Mouse (Mus musculus): Measurements from ENCODE around the gene Trap1a. TPM values are rescaled to one million over a fixed set of nuclear protein-coding genes. Genes with fewer than 3 reads are reported as not detected.
"Not testable (repeated sequence)": the region's sequence is repeated elsewhere in the genome, so short reads cannot be mapped to it uniquely, and the experiment has no call there.

The Trap1a gene
- not detected in 2 replicates for polyA plus RNA-seq (2016; fragmentation: Nextera tagmentation; extraction: Ambion mirVana)

DNA sequence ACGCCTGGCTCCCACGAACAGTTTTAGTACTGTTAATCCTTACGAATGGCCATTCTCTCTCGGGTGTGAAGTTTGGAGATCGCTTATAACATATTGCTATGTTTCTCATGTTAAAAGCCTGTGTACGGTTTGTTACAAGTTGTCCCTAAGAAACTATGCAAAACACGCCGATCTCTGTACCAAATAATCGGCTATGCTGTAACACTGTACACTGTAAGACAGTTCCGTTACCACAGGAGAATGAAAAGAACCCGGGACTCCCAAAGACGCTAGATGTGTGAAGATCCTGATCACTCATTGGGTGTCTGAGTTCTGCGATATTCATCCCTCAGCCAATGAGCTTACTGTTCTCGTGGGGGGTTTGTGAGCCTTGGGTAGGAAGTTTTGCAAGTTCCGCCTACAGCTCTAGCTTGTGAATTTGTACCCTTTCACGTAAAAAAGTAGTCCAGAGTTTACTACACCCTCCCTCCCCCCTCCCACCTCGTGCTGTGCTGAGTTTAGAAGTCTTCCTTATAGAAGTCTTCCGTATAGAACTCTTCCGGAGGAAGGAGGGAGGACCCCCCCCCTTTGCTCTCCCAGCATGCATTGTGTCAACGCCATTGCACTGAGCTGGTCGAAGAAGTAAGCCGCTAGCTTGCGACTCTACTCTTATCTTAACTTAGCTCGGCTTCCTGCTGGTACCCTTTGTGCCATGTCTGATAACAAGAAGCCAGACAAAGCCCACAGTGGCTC is at the start of gene Trap1a:
Gene Trap1a, plus strand, starts transcription at position 421 of the 732 bp plus-strand sequence.
- Histone ChIP-seq H3K4me3 (no peak within 1 kb of the TSS), H3K36me3 (no peaks in the 10 kb centered on the region), H3K4me1 (no peaks in the 10 kb centered on the region), H3K27me3 (no peaks in the 10 kb centered on the region), H3K9me3 (replicated peaks) (no peaks in the 10 kb centered on the region), H3K4me2 (replicated peaks) (no peak within 1 kb of the TSS), H3K9ac (no peak within 1 kb of the TSS), H3K27ac (no peak within 1 kb of the TSS)
- ATAC-seq (ENCODE audit: low FRiP score) = no peak
- WGBS = 91% methylated on average over 24 of the region's 24 CpGs

DNA sequence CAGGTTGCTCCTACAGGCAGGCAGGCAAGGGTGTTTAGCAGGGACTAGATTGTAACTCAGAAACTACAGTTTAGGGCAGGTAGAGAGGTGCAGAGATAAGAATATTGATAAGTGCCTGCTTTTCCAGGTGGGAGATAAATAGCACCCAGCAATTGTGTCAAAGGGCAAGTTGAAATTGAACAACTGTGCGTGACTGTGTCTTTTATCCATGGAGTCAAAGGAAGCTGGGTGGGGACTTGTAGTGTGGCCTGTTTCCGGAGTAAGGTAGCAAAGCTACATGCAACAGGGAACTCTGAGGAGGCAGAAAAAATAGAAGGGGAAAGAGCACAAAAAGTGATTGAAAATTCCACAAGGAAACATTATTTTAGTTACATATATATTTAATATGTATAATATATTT is 40.4 kb upstream of the Trap1a start:
- 87% methylated on average over 2 of the region's 2 CpGs for WGBS
- no peak overlapping the region for H3K27ac ChIP-seq
- no peak overlapping the region for H3K9ac ChIP-seq

DNA sequence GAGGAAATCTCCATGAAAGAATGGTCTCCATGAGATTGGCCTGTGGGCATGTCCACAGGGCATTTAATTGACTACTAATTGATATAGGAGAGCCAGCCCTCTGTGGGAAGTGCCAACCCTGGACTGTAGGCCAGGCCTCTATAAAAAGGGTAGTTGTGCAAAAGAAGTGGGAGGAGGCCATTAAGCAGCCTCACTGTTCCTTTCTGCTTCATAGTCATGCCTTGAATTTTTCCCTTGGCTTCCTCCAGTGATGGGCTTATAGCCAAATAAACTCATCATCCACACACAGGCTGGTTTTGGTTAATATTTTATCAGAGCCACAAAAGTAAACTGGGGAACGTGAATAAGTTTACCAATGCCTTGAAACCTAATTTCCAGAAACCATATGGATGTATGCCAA is 38.2 kb upstream of the Trap1a start:
- Histone ChIP-seq H3K27ac (no peak overlapping the region), H3K9ac (no peak overlapping the region), H3K36me3 (no peaks in the 10 kb centered on the region), H3K4me3 (no peak overlapping the region), H3K27me3 (0 out of 2 replicates have a peak, but pooled peaks cover 4% of the 10 kb centered on the region), H3K4me2 (replicated peaks) (no peak overlapping the region), H3K4me1 (no peaks in the 10 kb centered on the region), H3K9me3 (replicated peaks) (no peaks in the 10 kb centered on the region)
- no peak for ATAC-seq (ENCODE audit: low FRiP score)
- 78% methylated on average over 1 of the region's 1 CpGs for WGBS

More for the DNA sequence above, 40.4 kb upstream of the Trap1a start:
- no peaks in the 10 kb centered on the region for H3K9me3 ChIP-seq (replicated peaks)
- ATAC-seq (ENCODE audit: low FRiP score) = no peak
- no peak overlapping the region for H3K4me3 ChIP-seq
- no peak overlapping the region for H3K4me2 ChIP-seq (replicated peaks)
- no peaks in the 10 kb centered on the region for H3K4me1 ChIP-seq
- no peaks in the 10 kb centered on the region for H3K36me3 ChIP-seq
- 0 out of 2 replicates have a peak, but pooled peaks cover 4% of the 10 kb centered on the region for H3K27me3 ChIP-seq

DNA sequence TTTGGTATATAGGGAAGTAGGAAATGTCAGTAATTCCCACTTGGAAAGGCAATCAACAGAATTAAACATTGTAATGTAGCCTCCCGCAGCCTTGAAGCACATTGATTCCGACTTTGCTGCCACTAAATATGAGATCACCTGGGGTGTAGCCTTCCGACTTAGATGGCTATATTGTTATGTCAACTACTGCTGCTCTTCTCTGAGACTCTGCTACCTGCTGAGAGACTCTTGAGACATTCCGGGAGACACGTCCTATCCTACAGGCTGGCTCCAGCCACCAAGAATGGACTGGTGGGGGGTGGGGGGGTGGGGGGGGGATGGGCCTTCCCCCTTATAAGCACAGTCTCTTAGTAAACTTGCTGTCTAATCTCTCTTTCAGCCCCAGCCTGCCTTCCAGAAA is 16.1 kb upstream of the Trap1a start:
- H3K9ac ChIP-seq; H3K4me2 ChIP-seq (replicated peaks); H3K27me3 ChIP-seq; H3K9me3 ChIP-seq (replicated peaks); H3K36me3 ChIP-seq; H3K4me3 ChIP-seq; H3K27ac ChIP-seq; ATAC-seq (ENCODE audit: low FRiP score); H3K4me1 ChIP-seq: not testable (repeated sequence)
- 50% methylated on average over 5 of the region's 5 CpGs for WGBS

DNA sequence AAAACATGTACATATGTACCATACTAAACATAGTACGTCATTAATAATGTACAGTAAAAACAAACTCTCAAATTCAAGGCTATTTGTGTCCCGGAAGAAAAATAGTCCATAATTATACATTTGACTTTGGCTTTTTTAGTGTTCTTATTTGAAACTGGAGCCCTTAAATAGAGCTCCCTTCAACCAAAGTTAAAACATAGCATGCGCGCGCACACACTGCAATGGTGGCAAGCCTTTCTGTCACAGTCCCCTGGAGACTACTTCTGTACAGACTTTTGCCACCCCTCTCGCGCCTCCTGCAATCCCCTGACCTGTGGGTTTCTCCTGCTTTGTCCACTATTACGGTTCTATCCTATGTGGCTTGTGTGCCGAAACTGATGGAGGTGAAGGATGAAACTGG is 900 bp upstream of the Trap1a start:
- H3K36me3 ChIP-seq = no peaks in the 10 kb centered on the region
- no peak overlapping the region for H3K9ac ChIP-seq
- H3K9me3 ChIP-seq (replicated peaks) = no peaks in the 10 kb centered on the region
- no peak overlapping the region for H3K27ac ChIP-seq
- ATAC-seq (ENCODE audit: low FRiP score) = no peak
- no peak overlapping the region for H3K4me3 ChIP-seq
- no peaks in the 10 kb centered on the region for H3K4me1 ChIP-seq
- no peak overlapping the region for H3K4me2 ChIP-seq (replicated peaks)
- 92% methylated on average over 9 of the region's 9 CpGs for whole genome bisulfite sequencing
- no peaks in the 10 kb centered on the region for H3K27me3 ChIP-seq

DNA sequence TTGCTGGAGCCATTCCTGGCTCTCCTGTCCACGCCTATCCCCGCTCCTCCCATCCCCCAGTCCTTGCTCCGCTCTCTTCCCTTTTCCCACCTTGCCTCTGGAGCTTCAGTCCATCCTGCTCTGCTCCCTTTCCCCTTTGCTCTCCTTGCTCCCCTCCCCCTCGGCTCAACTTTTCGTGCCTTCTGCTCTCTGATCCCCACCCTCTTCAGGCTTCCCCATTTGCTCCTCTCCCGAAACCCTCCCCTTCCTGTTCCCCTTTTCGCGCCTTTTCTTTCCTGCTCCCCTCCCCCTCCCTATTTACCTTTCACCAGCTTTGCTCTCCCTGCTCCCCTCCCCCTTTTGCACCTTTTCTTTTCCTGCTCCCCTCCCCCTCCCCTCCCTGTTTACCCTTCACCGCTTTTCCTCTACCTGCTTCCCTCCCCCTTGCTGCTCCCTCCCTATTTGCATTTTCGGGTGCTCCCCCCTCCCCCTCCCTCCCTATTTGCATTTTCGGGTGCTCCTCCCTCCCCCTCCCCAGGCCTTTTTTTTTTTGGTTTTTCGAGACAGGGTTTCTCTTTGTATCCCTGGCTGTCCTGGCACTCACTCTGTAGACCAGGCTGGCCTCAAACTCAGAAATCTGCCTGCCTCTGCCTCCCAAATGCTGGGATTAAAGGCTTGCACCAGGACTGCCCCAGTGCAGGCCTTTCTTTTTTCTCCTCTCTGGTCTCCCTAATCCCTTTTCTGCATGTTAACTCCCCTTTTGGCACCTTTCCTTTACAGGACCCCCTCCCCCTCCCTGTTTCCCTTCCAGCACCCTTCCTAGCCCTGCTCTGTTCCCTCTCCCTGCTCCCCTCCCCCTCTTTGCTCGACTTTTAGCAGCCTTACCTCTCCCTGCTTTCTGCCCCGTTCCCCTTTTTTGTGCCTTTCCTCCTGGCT is 1.3 kb downstream of the Trap1a start:
- Histone ChIP-seq H3K36me3 (no peaks in the 10 kb centered on the region), H3K9ac (no peak overlapping the region), H3K4me1 (no peaks in the 10 kb centered on the region), H3K4me2 (replicated peaks) (no peak overlapping the region), H3K27ac (no peak overlapping the region), H3K9me3 (replicated peaks) (no peaks in the 10 kb centered on the region), H3K4me3 (no peak overlapping the region), H3K27me3 (no peaks in the 10 kb centered on the region)
- no peak for ATAC-seq (ENCODE audit: low FRiP score)
- 87% methylated on average over 14 of the region's 14 CpGs for WGBS

DNA sequence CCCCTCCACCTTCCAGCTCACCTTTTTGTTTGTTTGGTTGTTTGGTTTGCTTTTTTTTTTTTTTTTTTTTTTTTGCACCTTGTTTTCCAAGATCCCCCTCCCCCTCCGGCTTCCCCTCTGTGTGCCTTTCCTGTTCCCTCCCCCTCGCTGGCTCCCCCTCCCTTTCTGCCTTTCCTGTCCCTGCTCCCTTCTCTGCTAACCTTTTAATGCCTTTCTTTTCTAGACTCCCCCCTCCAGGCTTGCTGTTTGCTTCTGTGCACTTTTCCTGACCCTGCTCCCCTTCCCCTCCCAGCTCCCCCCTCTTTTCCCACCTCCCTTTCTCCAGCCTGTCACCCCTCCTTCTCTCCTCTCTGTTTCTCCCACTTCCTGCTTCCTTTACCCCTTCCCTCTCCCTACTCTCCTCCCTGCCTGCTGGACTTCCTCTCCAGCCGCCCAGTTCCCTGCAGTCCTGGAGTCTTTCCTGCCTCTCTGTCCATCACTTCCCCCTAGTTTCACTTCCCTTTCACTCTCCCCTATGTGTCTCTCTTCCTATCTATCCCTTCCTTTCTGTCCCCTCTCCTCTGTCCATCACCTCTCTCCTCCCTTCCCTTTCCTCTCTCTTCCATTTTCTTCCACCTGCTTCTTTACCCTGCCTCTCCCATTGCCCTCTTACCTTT is 2.1 kb downstream of the Trap1a start:
- WGBS = 58% methylated on average over 3 of the region's 3 CpGs
- ATAC-seq (ENCODE audit: low FRiP score) = no peak
- H3K4me3 ChIP-seq = no peak overlapping the region

DNA sequence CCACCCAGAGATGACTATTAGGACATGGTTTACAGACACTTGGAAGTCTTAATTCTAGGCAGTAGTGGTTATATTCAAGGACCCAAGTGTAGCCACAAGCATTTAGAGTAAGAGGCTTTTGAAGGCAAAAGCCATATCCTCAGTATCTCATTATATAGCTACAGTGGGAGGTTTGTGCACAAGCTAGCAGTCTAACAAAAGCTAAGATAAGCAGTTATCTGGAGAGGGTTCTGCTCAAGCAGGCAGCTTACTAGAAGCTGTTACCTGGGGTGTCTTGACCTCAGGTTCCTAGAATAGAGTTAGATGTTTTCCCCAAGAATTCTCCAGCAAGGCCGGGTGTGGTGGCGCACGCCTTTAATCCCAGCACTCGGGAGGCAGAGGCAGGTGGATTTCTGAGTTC is 6.1 kb downstream of the Trap1a start:
- no peak overlapping the region for H3K27ac ChIP-seq
- no peak overlapping the region for H3K9ac ChIP-seq
- no peak overlapping the region for H3K4me3 ChIP-seq
- H3K4me1 ChIP-seq = no peaks in the 10 kb centered on the region
- H3K36me3 ChIP-seq = no peaks in the 10 kb centered on the region
- no peak overlapping the region for H3K4me2 ChIP-seq (replicated peaks)
- no peaks in the 10 kb centered on the region for H3K27me3 ChIP-seq
- ATAC-seq (ENCODE audit: low FRiP score) = no peak
- H3K9me3 ChIP-seq (replicated peaks) = no peaks in the 10 kb centered on the region
- WGBS = 91% methylated on average over 4 of the region's 4 CpGs

More for the DNA sequence above, 2.1 kb downstream of the Trap1a start:
- Histone ChIP-seq H3K36me3 (no peaks in the 10 kb centered on the region), H3K4me1 (no peaks in the 10 kb centered on the region), H3K9ac (no peak overlapping the region), H3K9me3 (replicated peaks) (no peaks in the 10 kb centered on the region), H3K27ac (no peak overlapping the region), H3K27me3 (no peaks in the 10 kb centered on the region), H3K4me2 (replicated peaks) (no peak overlapping the region)

DNA sequence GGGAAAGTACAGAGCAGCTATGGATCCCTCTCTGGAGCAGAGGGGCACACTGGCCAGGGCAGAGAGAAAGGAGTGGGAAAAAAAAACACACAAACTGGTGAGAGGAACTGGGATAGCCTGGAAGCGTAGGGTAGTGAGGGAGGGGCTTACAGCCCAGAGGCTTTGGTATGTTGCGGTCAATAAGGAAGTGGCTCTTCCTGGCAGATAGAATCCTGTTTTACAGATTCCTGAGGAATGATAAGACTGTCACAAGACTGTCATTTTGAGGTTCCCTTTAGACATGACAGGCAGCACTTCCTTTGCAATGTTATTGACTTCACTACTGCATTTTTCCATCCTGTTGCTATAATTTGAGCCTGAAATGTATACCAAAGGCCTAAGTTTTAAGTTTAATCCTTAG is 7.7 kb downstream of the Trap1a start:
- Histone ChIP-seq H3K9me3 (replicated peaks) (no peaks in the 10 kb centered on the region), H3K4me2 (replicated peaks) (no peak overlapping the region), H3K9ac (no peak overlapping the region), H3K27me3 (no peaks in the 10 kb centered on the region), H3K27ac (no peak overlapping the region), H3K4me1 (no peaks in the 10 kb centered on the region), H3K36me3 (no peaks in the 10 kb centered on the region), H3K4me3 (no peak overlapping the region)
- WGBS = 83% methylated on average over 2 of the region's 2 CpGs
- no peak for ATAC-seq (ENCODE audit: low FRiP score)

DNA sequence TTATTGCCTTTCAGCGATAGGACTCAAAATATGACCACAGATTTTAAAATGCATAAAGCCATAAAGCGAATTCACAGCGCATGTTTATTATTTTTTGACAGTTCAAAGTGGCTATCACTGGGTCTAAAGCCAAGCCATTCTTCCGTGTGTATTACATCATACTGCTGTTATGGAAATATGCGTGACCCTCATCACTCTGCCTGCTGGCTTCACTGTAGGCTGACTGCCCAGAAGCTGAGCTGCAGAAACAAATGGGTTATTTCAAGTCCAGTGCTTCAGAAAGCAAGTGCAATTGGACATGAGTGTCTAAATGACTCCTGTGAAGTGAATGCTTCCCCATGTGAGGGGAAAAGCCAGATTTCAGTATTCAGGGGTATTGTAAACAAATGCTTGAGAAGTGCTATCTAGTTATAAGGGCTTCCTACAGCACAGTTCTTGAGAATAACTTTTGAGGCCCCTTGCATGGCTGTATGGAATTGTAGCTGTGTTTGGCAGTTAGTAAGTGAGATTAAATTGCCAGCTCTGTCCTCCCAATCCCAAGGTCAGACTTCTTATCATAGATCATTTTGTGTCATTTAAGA is 18.8 kb downstream of the Trap1a start:
- no peak overlapping the region for H3K4me3 ChIP-seq
- H3K4me1 ChIP-seq = no peaks in the 10 kb centered on the region
- no peak overlapping the region for H3K4me2 ChIP-seq (replicated peaks)
- WGBS = 76% methylated on average over 5 of the region's 5 CpGs
- no peak overlapping the region for H3K27ac ChIP-seq
- ATAC-seq (ENCODE audit: low FRiP score) = no peak
- H3K9me3 ChIP-seq (replicated peaks) = no peaks in the 10 kb centered on the region
- H3K36me3 ChIP-seq = no peaks in the 10 kb centered on the region
- peaks cover 8% of the 10 kb centered on the region; the same call in 1 of the 2 replicates for H3K27me3 ChIP-seq
- H3K9ac ChIP-seq = no peak overlapping the region

DNA sequence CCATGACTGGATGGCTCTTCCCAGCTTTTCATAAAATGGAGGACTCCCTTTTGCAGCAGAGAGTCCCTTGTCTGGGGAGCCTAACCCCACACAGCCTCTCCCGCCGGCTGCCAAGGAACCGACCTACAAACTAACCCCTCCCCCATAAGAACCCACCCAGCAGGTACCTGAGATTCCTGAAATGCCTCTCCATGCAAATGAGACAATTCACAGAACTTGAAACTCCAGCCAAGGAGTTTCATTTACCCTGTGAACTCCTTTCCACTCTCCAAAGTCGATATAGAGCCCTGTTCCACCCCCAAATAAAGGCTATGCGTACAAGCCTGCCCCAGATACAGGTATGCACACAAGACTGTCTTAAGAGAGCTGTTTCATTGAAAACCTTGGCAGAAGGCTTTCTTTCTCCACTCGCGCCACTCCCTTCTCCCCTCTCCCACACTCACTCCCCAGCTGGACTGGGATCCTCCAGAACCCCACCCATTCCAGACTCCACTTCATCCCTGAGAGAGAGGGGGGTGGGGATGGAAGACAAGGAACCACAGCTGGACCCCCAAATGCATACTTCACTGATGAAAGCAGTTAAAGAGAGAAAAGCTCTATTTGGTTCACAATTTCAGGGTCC is 24.3 kb downstream of the Trap1a start:
- Histone ChIP-seq H3K9ac (no peak overlapping the region), H3K4me3 (no peak overlapping the region), H3K27ac (no peak overlapping the region), H3K27me3 (peaks cover 11% of the 10 kb centered on the region; the same call in 1 of the 2 replicates), H3K9me3 (replicated peaks) (no peaks in the 10 kb centered on the region), H3K36me3 (no peaks in the 10 kb centered on the region), H3K4me2 (replicated peaks) (no peak overlapping the region), H3K4me1 (no peaks in the 10 kb centered on the region)
- no peak for ATAC-seq (ENCODE audit: low FRiP score)
- whole genome bisulfite sequencing = 60% methylated on average over 7 of the region's 7 CpGs
